Mouse (Mus musculus) B cell, adult 62 days (primary cell): ENCODE measurements around the gene Olfr465-ps1. TPM values are rescaled to one million over a fixed set of nuclear protein-coding genes. Genes with fewer than 3 reads are reported as not detected.

ENCODE experiments used
- total RNA-seq: library from RNA; stranded (reverse); gene quantifications from 4 replicates; pipeline ENCODE4 v1.2.4, GENCODE M21; 2023

Olfr465-ps1 gene
- not detected in 4 replicates for total RNA-seq

DNA sequence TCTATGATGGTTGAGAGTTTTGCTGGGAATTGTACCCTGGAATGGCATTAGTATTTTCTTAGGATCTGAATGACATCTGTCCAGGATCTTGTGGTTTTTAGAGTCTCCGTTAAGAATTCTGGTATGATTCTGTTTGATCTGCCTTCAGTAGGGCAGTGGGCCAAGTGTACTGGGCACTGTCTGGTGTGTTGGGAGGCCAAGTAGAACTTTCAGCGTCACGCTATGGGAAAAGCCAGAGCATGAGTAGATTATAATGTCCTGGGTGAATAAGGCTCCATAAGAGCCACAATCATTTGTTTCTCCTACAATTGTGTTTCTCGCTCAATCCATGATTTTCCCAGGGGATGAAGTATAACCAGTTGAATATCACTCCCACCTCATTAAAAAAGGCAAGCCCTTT is at the start of gene Olfr465-ps1:
Gene Olfr465-ps1, plus strand, starts transcription at position 301 of the 400 bp plus-strand sequence.

DNA sequence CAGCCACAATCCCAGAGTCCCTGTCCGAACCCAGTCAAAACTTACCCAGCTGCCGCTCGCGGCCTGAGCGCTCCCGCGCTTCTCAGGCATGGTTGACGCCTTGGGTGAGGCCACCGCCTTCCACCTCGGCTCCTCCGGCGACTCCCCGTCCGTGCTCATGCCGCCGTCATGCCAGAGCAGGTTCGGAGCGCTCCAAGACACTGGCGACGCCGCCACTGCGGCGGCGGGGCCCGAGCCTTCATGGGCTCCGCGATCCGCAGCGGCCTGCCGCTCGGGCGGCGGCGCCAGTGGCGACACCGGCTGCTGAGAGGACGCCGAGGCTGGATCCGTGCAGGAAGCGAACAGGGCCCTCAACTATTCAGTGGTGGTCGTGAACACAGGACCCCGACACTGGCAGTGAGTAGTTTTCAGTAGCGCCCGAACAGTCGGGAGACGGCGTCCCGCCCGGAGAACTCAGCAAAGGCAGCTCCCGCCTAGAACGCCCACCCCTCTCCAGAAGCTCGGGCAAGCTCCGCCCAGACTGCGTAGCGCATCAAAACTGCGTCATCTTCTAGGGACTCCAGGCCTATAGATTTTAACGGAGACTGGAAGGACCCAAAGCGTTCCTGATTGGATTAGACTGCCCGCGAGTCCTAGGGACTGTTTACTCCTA is 25.3 kb upstream of the Olfr465-ps1 start, which contains the start of gene Mfsd14b:
Gene Mfsd14b, minus strand, starts transcription at position 517 of the 652 bp plus-strand sequence.

DNA sequence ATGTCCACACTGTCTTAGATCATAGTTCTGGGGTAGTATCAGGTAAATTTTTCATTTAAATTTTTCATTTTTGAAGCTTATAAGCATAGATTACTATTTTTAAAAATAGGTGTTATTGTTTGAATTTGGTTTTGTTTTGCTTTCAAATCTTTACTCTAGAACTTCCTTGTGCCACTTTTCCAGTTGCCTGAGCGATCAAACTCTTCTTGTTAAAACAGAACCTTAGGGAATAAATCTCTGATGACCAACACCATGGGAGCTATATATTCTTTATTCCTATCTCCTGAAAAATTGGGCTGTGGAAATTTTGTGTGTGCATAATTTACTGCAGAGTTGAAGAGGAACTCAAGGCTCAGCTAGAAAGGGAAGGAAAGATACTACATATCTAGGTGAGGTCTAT is 12.1 kb downstream of the Olfr465-ps1 start, which contains the start of gene Olfr466:
Gene Olfr466, plus strand, starts transcription at position 301 of the 400 bp plus-strand sequence.

Other genes with a start within 250 kb of the Olfr465-ps1 start
- not detected in 4 replicates for gene Cntnap3, start 234.1 kb upstream of the Olfr465-ps1 start, total RNA-seq
- not detected in 4 replicates for gene Spata31, start 220.7 kb upstream of the Olfr465-ps1 start, total RNA-seq
- gene Spata31d1c, start 105.0 kb upstream of the Olfr465-ps1 start, total RNA-seq = not detected in 4 replicates
- 0.43 to 0.78 TPM (median 0.75 TPM) in 3 of 4 replicates, not detected in the other for gene Prss47, start 85.3 kb upstream of the Olfr465-ps1 start, total RNA-seq
- gene Mfsd14b, start 25.1 kb upstream of the Olfr465-ps1 start, total RNA-seq = 39.8 to 55.1 TPM (median 51.7 TPM) in 4 replicates
- not detected in 4 replicates for gene Olfr466, start 12.2 kb downstream of the Olfr465-ps1 start, total RNA-seq
- not detected in 4 replicates for gene Nlrp4f, start 67.9 kb downstream of the Olfr465-ps1 start, total RNA-seq
- gene Gm10775, start 121.5 kb downstream of the Olfr465-ps1 start, total RNA-seq = not detected in 4 replicates
- 35.9 to 42.8 TPM (median 39.8 TPM) in 4 replicates for gene Zfp369, start 140.7 kb downstream of the Olfr465-ps1 start, total RNA-seq